Mouse (Mus musculus) intestine, embryonic 14.5 days (tissue): ENCODE measurements around the gene Hoxc10. TPM values are rescaled to one million over a fixed set of nuclear protein-coding genes. Genes with fewer than 3 reads are reported as not detected.

Experiments
- ATAC-seq: fragments of 200-750 bp; cut with Nextera tagmentation; replicated peaks from 2 replicates; pipeline ENCODE4 v1.8.0; 2017; ENCODE audit warnings: low read depth, moderate number of reproducible peaks, moderate TSS enrichment, moderate library complexity; ENCODE audit not compliant: low FRiP score, low TSS enrichment
- DNase-seq: peaks from one replicate; pipeline ENCODE4 v3.0.0-alpha.2; 2018; ENCODE audit warnings: low spot score
- H3K27ac ChIP-seq: fragments of 300-500 bp; sonication (generic); 2 replicates; pipeline ENCODE4 v1.5.1; 2014; ENCODE audit warnings: low read depth, mild to moderate bottlenecking, control low read depth
- H3K27me3 ChIP-seq: fragments of 300-500 bp; sonication (generic); replicated peaks from 2 replicates; pipeline ENCODE4 v1.6.1; 2014; ENCODE audit warnings: low read length, control low read depth; ENCODE audit not compliant: control insufficient read depth, insufficient read depth
- H3K36me3 ChIP-seq: fragments of 300-500 bp; sonication (generic); 2 replicates; pipeline ENCODE4 v1.6.1; 2014; ENCODE audit warnings: low read length, control low read depth; ENCODE audit not compliant: control insufficient read depth, insufficient read depth
- H3K4me1 ChIP-seq: fragments of 300-500 bp; sonication (generic); replicated peaks from 2 replicates; pipeline ENCODE4 v1.6.1; 2014; ENCODE audit warnings: low read length, control low read depth, mixed read lengths; ENCODE audit not compliant: control insufficient read depth, insufficient read depth
- H3K4me2 ChIP-seq: fragments of 300-500 bp; sonication (generic); 2 replicates; pipeline ENCODE4 v1.6.1; 2014; ENCODE audit warnings: low read length
- H3K4me3 ChIP-seq: fragments of 300-500 bp; sonication (generic); 2 replicates; pipeline ENCODE4 v1.5.1; 2014; ENCODE audit warnings: low read depth, low read length, control low read depth, mixed read lengths
- H3K9ac ChIP-seq: fragments of 300-500 bp; sonication (generic); 2 replicates; pipeline ENCODE4 v1.6.1; 2014; ENCODE audit warnings: mild to moderate bottlenecking, low read length
- H3K9me3 ChIP-seq: fragments of 300-500 bp; sonication (generic); 2 replicates; pipeline ENCODE4 v1.6.1; 2016; ENCODE audit warnings: low read length, control low read depth; ENCODE audit not compliant: control insufficient read depth
- WGBS: fragments of 180-500 bp; shearing (Covaris S2); extraction: QIAGEN DNeasy Blood & Tissue Kit; methylation state at CpG from one replicate; pipeline ENCODE4 v1.1.7; 2014; 5-methylcytosine and 5-hydroxymethylcytosine counted together
- polyA plus RNA-seq: library from polyadenylated mRNA; unstranded; fragments of >200 nt; fragmentation: Nextera tagmentation; extraction: Ambion mirVana; gene quantifications from 2 replicates; pipeline ENCODE4 v1.2.1, GENCODE M21; 2014

Hoxc10 gene
- polyA plus RNA-seq, 1 experiment from 2014 or later: 2.6 TPM

DNA sequence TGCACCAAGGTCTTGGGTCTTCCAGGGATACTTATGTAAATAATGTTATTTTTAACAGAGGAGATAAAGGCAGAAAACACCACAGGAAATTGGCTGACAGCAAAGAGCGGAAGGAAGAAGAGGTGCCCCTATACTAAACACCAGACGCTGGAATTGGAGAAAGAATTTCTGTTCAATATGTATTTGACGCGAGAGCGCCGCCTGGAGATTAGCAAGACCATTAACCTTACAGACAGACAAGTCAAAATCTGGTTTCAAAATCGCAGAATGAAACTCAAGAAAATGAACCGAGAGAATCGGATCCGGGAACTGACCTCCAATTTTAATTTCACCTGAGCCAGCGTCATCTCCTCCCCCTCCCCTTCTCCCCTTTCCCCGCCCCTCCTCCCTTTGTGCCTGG, 4.1 kb downstream of the Hoxc10 start:
- Histone ChIP-seq H3K27me3 (peaks cover 98% of the 10 kb centered on the region), H3K9me3 (no peaks in the 10 kb centered on the region), H3K4me1 (no peaks in the 10 kb centered on the region), H3K9ac (no peak overlapping the region), H3K27ac (no peak overlapping the region), H3K36me3 (no peaks in the 10 kb centered on the region), H3K4me3 (no peak overlapping the region), H3K4me2 (no peak overlapping the region)
- WGBS: under 1% methylated on average over 12 of the region's 12 CpGs
- ATAC-seq: no peak
- no peak for DNase-seq

DNA sequence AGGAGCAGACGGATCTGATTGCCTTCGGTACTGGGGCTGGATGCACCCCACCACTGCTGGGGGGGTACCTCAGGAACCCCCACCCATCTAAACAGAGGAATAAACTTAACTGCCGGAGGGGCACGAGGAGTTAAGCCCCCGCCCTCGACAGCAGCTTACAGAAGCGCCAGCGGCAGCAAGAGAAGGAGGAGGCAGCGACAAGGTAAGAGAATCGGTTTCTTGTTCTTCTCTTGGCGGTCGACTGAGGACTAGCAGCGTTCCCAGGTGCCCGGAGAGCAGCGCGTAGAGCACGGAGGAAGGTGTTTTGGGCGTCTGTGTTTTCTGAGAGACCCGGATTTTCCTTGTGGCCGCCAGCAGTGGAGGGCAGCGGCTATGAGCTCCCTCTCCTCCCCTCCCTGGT, 5.7 kb downstream of the Hoxc10 start:
- DNase-seq (no peak), ATAC-seq (no peak)
- H3K4me2 ChIP-seq: peak overlapping the region; percentile 14; the same call in 1 of the 2 replicates
- no peaks in the 10 kb centered on the region for H3K36me3 ChIP-seq
- H3K27me3 ChIP-seq: peaks cover 98% of the 10 kb centered on the region
- WGBS: 3% methylated on average over 21 of the region's 21 CpGs
- H3K4me3 ChIP-seq: no peak overlapping the region
- no peaks in the 10 kb centered on the region for H3K9me3 ChIP-seq
- no peak overlapping the region for H3K9ac ChIP-seq
- no peak overlapping the region for H3K27ac ChIP-seq
- no peaks in the 10 kb centered on the region for H3K4me1 ChIP-seq

DNA sequence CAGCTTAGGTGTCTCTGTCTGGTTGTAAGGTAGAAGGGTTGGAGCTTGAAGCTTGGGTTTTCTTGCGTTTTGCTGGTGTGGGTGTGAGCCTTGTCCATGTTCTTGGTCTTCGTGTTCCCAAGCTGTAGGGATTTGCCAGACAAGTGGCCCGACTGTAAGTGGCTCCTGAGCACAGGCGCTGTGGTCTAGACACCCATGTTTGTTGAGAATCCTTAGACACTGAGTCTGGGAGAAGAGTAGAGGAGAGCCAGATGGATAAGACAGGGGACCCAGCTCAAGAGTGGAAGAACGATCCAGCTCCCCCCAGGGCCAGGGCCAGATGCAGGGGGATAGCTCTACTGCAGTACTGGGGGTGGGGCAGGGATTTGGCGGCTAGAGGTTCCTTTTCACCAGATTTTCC, 6.2 kb downstream of the Hoxc10 start:
- Histone ChIP-seq H3K9ac (no peak overlapping the region), H3K36me3 (no peaks in the 10 kb centered on the region), H3K4me1 (no peaks in the 10 kb centered on the region), H3K4me2 (peak overlapping the region; percentile 14; the same call in 1 of the 2 replicates), H3K27me3 (peaks cover 98% of the 10 kb centered on the region), H3K27ac (no peak overlapping the region), H3K4me3 (no peak overlapping the region), H3K9me3 (no peaks in the 10 kb centered on the region)
- 3% methylated on average over 6 of the region's 6 CpGs for WGBS
- ATAC-seq (no peak), DNase-seq (no peak)

DNA sequence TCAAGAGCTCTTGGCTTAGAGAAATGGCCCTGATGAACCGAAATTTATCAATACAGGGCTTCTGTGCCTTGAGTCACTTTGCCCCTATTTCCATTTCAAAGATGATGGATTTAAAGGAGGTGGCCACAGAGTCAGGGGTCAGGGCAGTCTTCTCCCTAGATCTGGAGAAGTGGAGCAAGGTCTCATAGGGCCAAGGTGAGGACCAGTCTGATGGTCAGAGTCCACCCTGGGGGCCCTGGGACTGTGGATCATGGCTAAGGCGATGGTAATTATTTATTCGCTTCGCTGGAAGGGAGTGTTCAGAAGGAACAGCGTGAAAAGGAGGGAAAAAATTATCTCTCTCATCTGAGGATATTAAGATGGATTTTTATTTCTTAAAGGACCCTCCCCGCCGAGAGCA, 8.4 kb downstream of the Hoxc10 start:
- 0 out of 2 replicates have a peak overlapping the region, but pooled peaks have one; percentile 12 for H3K4me3 ChIP-seq
- DNase-seq (no peak), ATAC-seq (no peak)
- no peak overlapping the region for H3K27ac ChIP-seq
- no peak overlapping the region for H3K9ac ChIP-seq
- no peaks in the 10 kb centered on the region for H3K36me3 ChIP-seq
- no peaks in the 10 kb centered on the region for H3K4me1 ChIP-seq
- WGBS: 7% methylated on average over 7 of the region's 7 CpGs
- no peaks in the 10 kb centered on the region for H3K9me3 ChIP-seq
- H3K27me3 ChIP-seq: peaks cover 100% of the 10 kb centered on the region
- H3K4me2 ChIP-seq: 0 out of 2 replicates have a peak overlapping the region, but pooled peaks have one; percentile 4

DNA sequence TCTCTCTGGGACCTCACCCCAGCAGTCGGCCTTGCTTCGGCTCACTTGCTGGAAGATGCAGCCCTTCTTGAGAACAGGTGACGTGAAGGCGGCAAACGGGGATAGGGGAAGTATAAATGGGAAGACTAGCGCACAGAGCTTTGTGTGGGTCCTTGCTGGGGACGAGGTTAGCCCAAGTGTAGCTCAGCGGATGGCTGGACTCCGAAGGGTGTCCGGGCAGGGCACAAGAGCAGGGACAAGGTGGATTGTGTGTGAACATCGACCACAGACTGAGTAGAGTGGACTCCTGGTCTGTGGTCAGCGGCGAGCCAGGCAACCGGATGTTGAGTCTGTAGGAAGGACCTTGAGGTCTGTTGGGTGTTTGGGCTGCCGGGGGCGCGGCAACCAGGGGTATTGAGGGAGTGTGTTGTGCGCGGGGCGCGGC, 9.1 kb downstream of the Hoxc10 start:
- Histone ChIP-seq H3K4me3 (0 out of 2 replicates have a peak overlapping the region, but pooled peaks have one; percentile 12), H3K4me2 (peak overlapping the region; percentile 36), H3K4me1 (no peaks in the 10 kb centered on the region), H3K9me3 (no peaks in the 10 kb centered on the region), H3K9ac (no peak overlapping the region), H3K36me3 (no peaks in the 10 kb centered on the region), H3K27ac (no peak overlapping the region), H3K27me3 (peaks cover 100% of the 10 kb centered on the region)
- peak; percentile 74 for DNase-seq
- 1% methylated on average over 21 of the region's 21 CpGs for WGBS
- no peak for ATAC-seq

DNA sequence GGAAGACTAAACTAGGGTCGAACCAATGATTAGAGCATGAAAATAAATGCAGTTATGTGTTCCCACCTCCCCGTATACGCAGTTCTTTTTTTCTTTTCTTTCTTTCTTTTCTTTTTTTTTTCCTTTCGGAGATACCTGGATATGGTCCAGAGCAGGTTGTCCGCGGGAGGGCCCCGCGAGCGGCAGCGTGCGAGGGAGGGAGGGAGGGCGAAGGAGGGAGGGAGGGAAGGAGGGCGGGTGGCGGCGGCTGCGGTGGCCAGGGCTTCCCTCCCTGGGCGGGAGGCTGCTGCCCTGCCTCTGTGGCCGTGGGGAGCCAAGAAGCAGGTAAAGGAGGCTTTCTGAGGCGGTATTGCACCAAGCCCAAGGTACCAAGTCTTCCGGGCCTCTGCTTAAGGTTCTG, 9.6 kb downstream of the Hoxc10 start, which contains the start of gene Hoxc9:
Gene Hoxc9 (plus strand): TSS at position 269 of the 400 bp plus-strand sequence.
- Histone ChIP-seq H3K4me3 (peak within 1 kb of the TSS; percentile 12), H3K9me3 (no peaks in the 10 kb centered on the region), H3K4me2 (peak within 1 kb of the TSS; percentile 36), H3K36me3 (no peaks in the 10 kb centered on the region), H3K27me3 (peaks cover 100% of the 10 kb centered on the region), H3K27ac (no peak within 1 kb of the TSS), H3K4me1 (no peaks in the 10 kb centered on the region), H3K9ac (no peak within 1 kb of the TSS)
- ATAC-seq: no peak
- no peak for DNase-seq
- WGBS: under 1% methylated on average over 15 of the region's 20 CpGs

DNA sequence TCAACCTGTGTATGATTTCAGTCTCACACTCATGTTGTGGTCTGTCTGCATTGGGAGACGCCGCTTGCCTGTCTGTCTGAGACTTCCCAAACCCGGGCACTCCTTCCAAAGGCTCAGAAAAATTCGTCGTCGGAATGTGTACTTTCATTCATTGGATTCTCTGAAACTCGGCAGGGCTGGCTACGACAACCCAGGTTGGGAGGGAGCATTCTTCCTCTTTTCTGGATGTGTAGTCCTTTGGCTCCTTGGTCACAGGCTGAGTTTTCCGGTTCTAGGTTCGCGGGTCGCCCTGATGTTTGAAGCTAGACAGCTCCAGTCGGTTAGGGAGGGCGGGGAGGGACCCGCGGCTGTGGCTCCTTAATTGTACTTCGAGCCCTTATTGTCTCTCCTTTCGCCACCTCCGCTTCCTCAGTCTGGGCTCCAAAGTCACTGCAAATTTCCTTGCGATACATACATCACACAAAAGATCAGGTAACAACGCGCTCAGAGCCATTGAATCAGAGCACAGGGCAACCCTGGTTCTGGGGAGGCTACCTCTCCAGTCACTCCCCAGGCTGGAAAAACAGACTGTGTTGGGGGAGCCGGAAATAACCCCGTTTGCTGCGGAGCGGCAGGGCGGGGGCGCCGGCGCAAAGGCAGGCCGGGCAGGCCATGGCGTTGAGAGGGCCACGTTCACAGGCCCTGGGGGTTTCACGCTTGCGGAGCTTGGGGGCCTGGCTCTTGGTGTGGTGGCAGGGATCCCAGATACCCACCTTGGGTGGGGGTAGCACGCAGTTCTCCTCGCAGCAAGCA, 10.2 kb downstream of the Hoxc10 start:
- Histone ChIP-seq H3K27me3 (peaks cover 100% of the 10 kb centered on the region), H3K9ac (no peak overlapping the region), H3K4me1 (no peaks in the 10 kb centered on the region), H3K27ac (no peak overlapping the region), H3K36me3 (no peaks in the 10 kb centered on the region), H3K4me2 (peak overlapping the region; percentile 36), H3K9me3 (no peaks in the 10 kb centered on the region), H3K4me3 (peak overlapping the region; percentile 12)
- WGBS: 3% methylated on average over 37 of the region's 37 CpGs
- ATAC-seq (no peak), DNase-seq (no peak)

DNA sequence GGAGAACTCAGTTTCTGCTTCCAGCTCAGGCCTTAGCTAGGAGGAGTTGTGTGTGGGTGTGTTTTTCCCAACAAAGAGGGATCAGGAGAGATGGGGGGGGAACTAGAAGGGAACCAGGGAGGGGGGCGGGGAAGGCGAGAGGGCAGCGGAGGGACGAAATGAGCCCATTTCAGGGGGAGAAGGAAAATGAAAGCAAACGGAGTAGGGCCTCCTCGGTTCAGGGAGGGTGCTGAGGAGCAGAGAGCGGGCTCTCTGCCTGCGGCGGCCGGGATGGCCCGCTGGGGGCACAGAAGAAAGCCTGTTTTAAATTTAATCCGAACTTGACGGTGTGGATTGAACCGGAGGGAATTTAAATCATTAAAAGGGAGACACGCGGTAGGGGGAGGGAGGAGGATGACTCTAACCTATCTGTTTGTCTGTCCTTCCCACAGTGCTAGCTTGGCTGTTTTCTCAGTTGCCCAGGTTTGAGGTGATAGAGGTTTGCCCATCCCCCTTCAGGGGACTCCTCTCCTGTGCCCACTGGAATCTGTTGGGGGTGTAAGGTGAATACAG, 10.9 kb downstream of the Hoxc10 start:
- H3K9ac ChIP-seq: no peak overlapping the region
- no peaks in the 10 kb centered on the region for H3K9me3 ChIP-seq
- no peaks in the 10 kb centered on the region for H3K4me1 ChIP-seq
- WGBS: 6% methylated on average over 16 of the region's 16 CpGs
- DNase-seq (no peak), ATAC-seq (no peak)
- H3K27ac ChIP-seq: no peak overlapping the region
- H3K4me3 ChIP-seq: peak overlapping the region; percentile 12
- H3K27me3 ChIP-seq: peaks cover 100% of the 10 kb centered on the region
- H3K36me3 ChIP-seq: no peaks in the 10 kb centered on the region
- H3K4me2 ChIP-seq: peak overlapping the region; percentile 36
